Mouse (Mus musculus) myocyte (in vitro differentiated cells): ENCODE results near the gene Ppm1n. TPM values are rescaled to one million over a fixed set of nuclear protein-coding genes. Genes with fewer than 3 reads are reported as not detected.
A peak's percentile ranks its signal among the peaks of the same experiment; 100 is the strongest.

ENCODE experiments used
- H3K27me3 ChIP-seq: one replicate; pipeline ENCODE4 v1.6.1; 2011; ENCODE audit not compliant: control insufficient read depth, insufficient read depth, insufficient read length
- H3K36me3 ChIP-seq: one replicate; pipeline ENCODE4 v1.6.1; 2011; ENCODE audit not compliant: control insufficient read depth, insufficient read depth
- H3K4me2 ChIP-seq: one replicate; pipeline ENCODE4 v1.6.1; 2011; ENCODE audit warnings: low read depth, control low read depth
- H3K4me3 ChIP-seq: one replicate; pipeline ENCODE4 v1.5.1; 2011; ENCODE audit warnings: mild to moderate bottlenecking, control low read depth, moderate library complexity
- H3K79me2 ChIP-seq: one replicate; pipeline ENCODE4 v1.6.1; 2011; ENCODE audit not compliant: control insufficient read depth, insufficient read depth
- H3ac ChIP-seq: one replicate; pipeline ENCODE4 v1.6.1; 2011; ENCODE audit not compliant: control insufficient read depth, insufficient read length
- CEBPB ChIP-seq: IDR thresholded peaks from 2 replicates; pipeline ENCODE4 v1.6.1; 2011; ENCODE audit warnings: mild to moderate bottlenecking, moderate library complexity; ENCODE audit not compliant: poor library complexity, insufficient read depth, severe bottlenecking
- E2F4 ChIP-seq: IDR thresholded peaks from one replicate; pipeline ENCODE4 v1.6.1; 2011; ENCODE audit warnings: mild to moderate bottlenecking, control low read depth, moderate library complexity; ENCODE audit not compliant: insufficient read depth
- MAX ChIP-seq: IDR thresholded peaks from one replicate; pipeline ENCODE4 v1.6.1; 2011; ENCODE audit warnings: low read depth, mild to moderate bottlenecking, control low read depth
- MYOD1 ChIP-seq, 3 experiments: IDR thresholded peaks; one replicate each; pipeline ENCODE4 v1.6.1; 2011; ENCODE audit warnings: control low read depth in 2 of 3, low read depth in 2 of 3, mild to moderate bottlenecking in 2 of 3, moderate library complexity in 1 of 3; ENCODE audit not compliant: insufficient read length in 2 of 3, control insufficient read depth in 1 of 3
- MYOG ChIP-seq, 3 experiments: IDR thresholded peaks; one replicate each; pipeline ENCODE4 v1.6.1; 2011; ENCODE audit warnings: control low read depth in 2 of 3, low read depth in 2 of 3, mild to moderate bottlenecking in 2 of 3; ENCODE audit not compliant: insufficient read length in 2 of 3, control insufficient read depth in 1 of 3, insufficient read depth in 1 of 3
- POLR2A ChIP-seq: IDR thresholded peaks from one replicate; pipeline ENCODE4 v1.6.1; 2011; ENCODE audit warnings: low read depth, mild to moderate bottlenecking, control low read depth, moderate library complexity; ENCODE audit not compliant: insufficient read length
- POLR2AphosphoS2 ChIP-seq: IDR thresholded peaks from one replicate; pipeline ENCODE4 v1.6.1; 2011; ENCODE audit warnings: low read depth, control low read depth; ENCODE audit not compliant: insufficient read length
- REST ChIP-seq: IDR thresholded peaks from one replicate; pipeline ENCODE4 v1.6.1; 2011; ENCODE audit warnings: mild to moderate bottlenecking, control low read depth, moderate library complexity; ENCODE audit not compliant: insufficient read depth, insufficient read length
- SRF ChIP-seq: IDR thresholded peaks from one replicate; pipeline ENCODE4 v1.6.1; 2011; ENCODE audit warnings: low read depth; ENCODE audit not compliant: control insufficient read depth, insufficient read length
- TCF12 ChIP-seq: IDR thresholded peaks from one replicate; pipeline ENCODE4 v1.6.1; 2011; ENCODE audit warnings: mild to moderate bottlenecking, control low read depth; ENCODE audit not compliant: poor library complexity, insufficient read depth, severe bottlenecking
- TCF3 ChIP-seq: IDR thresholded peaks from one replicate; pipeline ENCODE4 v1.6.1; 2011; ENCODE audit warnings: low read depth, control low read depth; ENCODE audit not compliant: insufficient read length
- USF1 ChIP-seq: IDR thresholded peaks from one replicate; pipeline ENCODE4 v1.6.1; 2011; ENCODE audit warnings: low read depth, mild to moderate bottlenecking, control low read depth, moderate library complexity
- polyA plus RNA-seq: library from polyadenylated mRNA; unstranded; fragments of >200 nt; fragmentation: generic; extraction: Trizol; gene quantifications from one replicate; pipeline ENCODE4 v1.2.1, GENCODE M21; 2012; ENCODE audit warnings: missing spikeins

Gene Ppm1n
- polyA plus RNA-seq, 1 experiment: 0.42 TPM

DNA sequence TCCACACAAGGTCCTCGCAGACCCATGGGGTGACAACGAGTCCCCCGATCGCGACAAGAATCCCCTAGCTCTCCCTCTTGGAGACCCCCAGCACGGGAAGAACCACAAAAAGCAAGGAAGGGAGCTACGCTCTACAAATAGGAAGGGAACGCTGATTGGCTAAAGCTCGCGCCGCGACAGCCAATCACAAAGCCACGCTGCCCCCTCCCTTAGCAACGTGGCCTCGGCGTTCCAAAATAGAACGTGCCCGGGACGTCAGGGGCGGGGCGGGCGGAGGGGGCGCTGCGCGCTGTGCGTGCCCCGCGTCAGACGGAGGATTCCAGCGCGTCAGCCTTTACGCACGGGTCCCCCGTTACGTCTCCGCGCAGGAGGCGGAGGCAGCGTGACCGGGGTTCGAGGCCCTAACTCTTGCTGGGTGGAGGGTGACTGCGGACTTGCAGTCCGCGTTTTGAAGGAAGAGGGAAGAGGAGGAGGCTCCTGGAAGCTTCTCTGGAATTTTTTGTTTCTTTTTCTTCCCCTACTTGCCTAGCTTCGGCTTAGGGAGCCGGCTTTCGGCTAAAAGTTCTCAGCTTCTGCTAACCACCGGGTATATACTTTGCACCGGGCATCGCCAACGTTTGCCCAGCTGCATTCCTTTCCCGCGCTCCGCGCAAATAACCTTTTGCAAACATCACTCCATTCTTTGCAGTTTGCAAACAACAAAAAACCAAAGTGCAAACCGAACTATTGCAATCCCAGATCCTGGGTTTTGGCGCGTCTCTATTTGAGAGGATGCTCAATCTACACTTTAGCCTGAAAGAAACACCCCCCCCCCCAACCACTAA, 28.8 kb upstream of the Ppm1n start:
- Histone ChIP-seq H3K27me3 (no peaks in the 10 kb centered on the region), H3K79me2 (no peaks in the 10 kb centered on the region), H3ac (peak overlapping the region; percentile 13), H3K4me2 (peak overlapping the region; percentile 100), H3K4me3 (peak overlapping the region; percentile 65), H3K36me3 (no peaks in the 10 kb centered on the region)
- TF ChIP-seq TCF12 (no peak), MYOG (IDR thresholded peaks at IDR 0.05; ENCODE audit: control insufficient read depth in 1 of 3, insufficient read depth in 1 of 3, insufficient read length in 2 of 3, low read depth in 2 of 3) (peak in 1 of 3 experiments; percentile 14), MYOD1 (IDR thresholded peaks at IDR 0.05; ENCODE audit: control insufficient read depth in 1 of 3, insufficient read length in 2 of 3, low read depth in 2 of 3) (peak in 1 of 3 experiments; percentile 13), POLR2A (peak; percentile 67), CEBPB (no peak), E2F4 (no peak), MAX (no peak), REST (no peak), TCF3 (no peak), POLR2AphosphoS2 (peak; percentile 62), SRF (peak; percentile 47), USF1 (no peak)

- TF ChIP-seq POLR2A (peak; percentile 2), MAX (no peak), TCF3 (no peak), MYOG (IDR thresholded peaks at IDR 0.05; ENCODE audit: control insufficient read depth in 1 of 3, insufficient read depth in 1 of 3, insufficient read length in 2 of 3, low read depth in 2 of 3) (no peak), E2F4 (no peak)
- Histone ChIP-seq H3K79me2 (no peaks in the 10 kb centered on the region), H3K4me3 (peak overlapping the region; percentile 65), H3ac (no peak overlapping the region), H3K4me2 (peak overlapping the region; percentile 100), H3K27me3 (no peaks in the 10 kb centered on the region), H3K36me3 (no peaks in the 10 kb centered on the region)
Observed at GRCm38 (mm10) chr7:19307739-19308453, 28.0 kb upstream of the Ppm1n start.

DNA sequence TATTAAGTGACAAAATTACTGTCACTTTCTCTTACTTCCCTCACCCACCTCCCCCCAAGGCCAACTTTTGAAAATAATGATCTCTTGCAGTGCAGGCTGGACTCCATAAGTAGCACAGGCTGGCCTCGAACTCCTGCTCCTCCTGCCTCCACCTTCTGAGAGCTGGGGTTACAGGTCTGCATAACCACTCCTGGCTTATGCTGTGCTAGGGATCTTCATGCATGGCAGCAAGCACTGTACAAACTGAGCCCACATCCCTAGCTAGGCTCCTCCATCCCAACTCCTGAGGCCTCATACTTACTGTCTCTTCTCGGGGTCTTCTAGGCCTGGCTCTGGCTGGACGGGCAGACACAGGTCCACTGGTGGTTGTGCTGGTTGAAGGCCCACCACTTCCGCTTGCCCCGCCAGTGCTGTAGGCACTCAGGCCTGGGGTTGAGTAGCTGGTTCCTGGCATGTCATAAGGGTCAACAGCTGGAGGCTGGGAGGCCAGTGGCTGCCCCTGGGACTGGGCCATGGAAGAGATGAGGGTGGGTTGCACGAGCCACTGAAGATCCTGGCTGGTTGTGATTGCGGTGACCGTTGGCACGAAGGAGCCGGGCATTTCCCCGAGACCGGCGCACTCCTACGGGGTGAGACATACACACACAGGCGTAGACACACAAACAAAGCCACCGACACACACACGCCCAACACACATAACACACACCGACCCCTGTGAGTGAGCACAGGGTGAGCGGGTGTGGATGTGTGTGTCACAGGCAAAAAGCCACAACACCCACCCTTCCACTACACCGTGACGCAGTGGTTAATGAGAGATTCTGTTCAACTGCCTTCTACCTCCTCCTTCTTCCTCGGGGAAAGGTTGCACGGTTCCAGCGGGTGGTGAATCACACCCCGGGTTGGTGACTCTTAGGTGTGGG, 27.2 kb upstream of the Ppm1n start:
- Histone ChIP-seq H3K4me2 (peak overlapping the region; percentile 5), H3K36me3 (no peaks in the 10 kb centered on the region), H3K79me2 (no peaks in the 10 kb centered on the region), H3ac (no peak overlapping the region), H3K4me3 (peak overlapping the region; percentile 65), H3K27me3 (no peaks in the 10 kb centered on the region)
- TF ChIP-seq MYOG (IDR thresholded peaks at IDR 0.05; ENCODE audit: control insufficient read depth in 1 of 3, insufficient read depth in 1 of 3, insufficient read length in 2 of 3, low read depth in 2 of 3) (no peak), POLR2AphosphoS2 (no peak), USF1 (no peak), MAX (no peak), REST (no peak), E2F4 (no peak), TCF3 (no peak), SRF (no peak), MYOD1 (IDR thresholded peaks at IDR 0.05; ENCODE audit: control insufficient read depth in 1 of 3, insufficient read length in 2 of 3, low read depth in 2 of 3) (no peak), TCF12 (no peak), CEBPB (no peak)

GRCm38 (mm10) chr7:19305796-19306765, 26.2 kb upstream of the Ppm1n start:
- no peak overlapping the region for H3K4me2 ChIP-seq
- TF ChIP-seq USF1: no peak
- no peak for TF ChIP-seq E2F4
- TF ChIP-seq TCF3: no peak
- TF ChIP-seq SRF: no peak
- no peak for TF ChIP-seq CEBPB
- no peak for TF ChIP-seq POLR2AphosphoS2
- no peak for TF ChIP-seq POLR2A
- TF ChIP-seq MYOG (IDR thresholded peaks at IDR 0.05; ENCODE audit: control insufficient read depth in 1 of 3, insufficient read depth in 1 of 3, insufficient read length in 2 of 3, low read depth in 2 of 3): no peak
- TF ChIP-seq TCF12: no peak
- TF ChIP-seq REST: no peak
- no peak for TF ChIP-seq MAX
- no peak for TF ChIP-seq MYOD1 (IDR thresholded peaks at IDR 0.05; ENCODE audit: control insufficient read depth in 1 of 3, insufficient read length in 2 of 3, low read depth in 2 of 3)
- H3K27me3 ChIP-seq: no peaks in the 10 kb centered on the region
- H3K79me2 ChIP-seq: no peaks in the 10 kb centered on the region
- H3ac ChIP-seq: no peak overlapping the region
- no peaks in the 10 kb centered on the region for H3K36me3 ChIP-seq
- no peak overlapping the region for H3K4me3 ChIP-seq
